Mouse (Mus musculus) left cerebral cortex, adult 11 months (tissue): ENCODE data around the gene Ndufb10.

Experiments used
- DNase-seq: peaks from one replicate; pipeline ENCODE4 v3.0.0; 2022; ENCODE audit warnings: low spot score

Ndufb10 gene

DNA sequence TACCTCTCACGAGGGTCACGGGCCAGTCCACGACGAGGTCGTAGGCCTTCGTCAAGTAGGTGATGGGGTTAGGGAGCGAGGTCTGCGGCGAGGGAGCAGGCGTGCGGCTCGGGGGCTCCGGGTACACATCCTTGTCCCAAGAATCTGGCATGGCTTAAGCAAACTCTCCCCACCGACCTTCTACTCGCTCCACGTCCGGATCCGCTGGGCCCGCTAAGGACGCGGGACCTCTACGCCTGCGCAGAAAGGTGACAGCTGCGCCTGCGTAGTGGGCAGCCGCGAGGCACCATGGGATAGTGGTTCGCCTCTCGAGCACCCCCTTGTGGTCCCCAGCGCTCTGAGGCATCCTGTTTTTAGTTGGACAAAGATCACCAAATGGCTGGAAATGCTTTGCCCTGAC is at the start of gene Ndufb10:
Gene Ndufb10 (minus strand): TSS at position 295 of the 400 bp plus-strand sequence.
- peak; percentile 92 for DNase-seq

DNA sequence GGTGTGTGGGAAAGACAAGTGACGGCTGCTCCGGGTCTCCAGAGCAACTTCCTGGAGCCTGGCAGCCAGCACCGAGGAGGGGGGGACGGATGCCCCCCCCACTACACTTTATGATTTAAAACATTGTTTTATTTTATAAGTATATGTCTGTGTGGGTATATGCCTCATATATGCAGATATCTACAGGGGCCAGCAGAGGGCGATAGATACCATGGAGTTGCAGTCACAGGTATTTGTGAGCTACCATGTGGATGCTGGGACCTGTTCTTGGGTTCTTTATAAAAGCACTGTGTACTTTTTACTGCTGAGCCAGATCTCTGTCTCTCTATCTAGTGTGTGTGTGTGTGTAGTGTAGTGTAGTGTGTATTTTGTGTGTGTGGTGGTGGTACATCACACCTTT is 49.0 kb upstream of the Ndufb10 start:
- DNase-seq: no peak

DNA sequence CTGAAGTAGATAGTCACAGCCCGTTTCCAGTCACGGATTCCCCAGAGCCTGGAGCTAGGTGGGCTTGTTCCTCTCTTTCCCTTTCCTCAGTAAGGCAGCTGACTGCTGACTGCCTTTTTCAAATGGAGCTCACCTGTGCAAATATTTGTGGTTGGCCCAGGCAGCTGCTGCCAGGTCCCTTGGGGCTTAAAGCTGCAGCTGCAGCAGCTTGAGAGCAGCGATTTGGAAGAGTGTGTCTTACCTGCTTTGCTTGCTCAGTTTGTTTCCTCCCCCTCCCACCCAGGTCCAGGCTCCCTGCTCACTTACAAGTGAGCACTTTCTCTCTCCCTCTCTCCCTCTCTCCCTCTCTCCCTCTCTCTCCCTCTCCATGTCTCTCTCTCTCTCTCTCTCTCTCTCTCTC is 44.9 kb upstream of the Ndufb10 start:
- DNase-seq: no peak

DNA sequence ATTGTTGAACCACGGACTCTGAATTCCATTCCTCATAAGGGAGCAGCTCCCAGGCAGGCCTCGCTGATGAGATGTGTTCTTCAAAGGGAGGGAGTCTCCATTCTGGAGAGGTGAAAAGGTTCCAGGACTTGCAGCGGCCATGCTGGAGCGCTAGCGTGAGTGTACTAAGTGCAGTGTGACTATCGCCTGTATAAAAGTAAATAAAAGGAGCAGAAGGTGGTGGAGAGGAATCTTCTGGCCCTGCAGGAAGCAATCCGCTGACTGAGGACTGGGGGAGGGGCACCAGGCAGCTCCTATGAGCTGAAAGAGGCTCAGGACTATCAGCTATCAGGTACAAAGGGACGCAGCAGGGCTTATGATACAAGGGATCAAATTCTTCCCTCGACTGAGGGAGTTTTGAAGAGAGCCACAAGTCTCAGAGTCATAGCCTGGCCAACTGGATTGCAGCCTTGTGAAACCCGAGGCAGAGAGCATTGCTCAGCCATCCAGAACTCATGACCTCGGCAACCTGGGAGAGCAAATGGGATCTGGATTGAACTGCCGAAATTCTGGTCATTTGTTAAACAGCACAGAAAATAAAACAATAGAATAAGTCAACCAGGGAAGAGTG is 42.1 kb upstream of the Ndufb10 start:
- DNase-seq: no peak

DNA sequence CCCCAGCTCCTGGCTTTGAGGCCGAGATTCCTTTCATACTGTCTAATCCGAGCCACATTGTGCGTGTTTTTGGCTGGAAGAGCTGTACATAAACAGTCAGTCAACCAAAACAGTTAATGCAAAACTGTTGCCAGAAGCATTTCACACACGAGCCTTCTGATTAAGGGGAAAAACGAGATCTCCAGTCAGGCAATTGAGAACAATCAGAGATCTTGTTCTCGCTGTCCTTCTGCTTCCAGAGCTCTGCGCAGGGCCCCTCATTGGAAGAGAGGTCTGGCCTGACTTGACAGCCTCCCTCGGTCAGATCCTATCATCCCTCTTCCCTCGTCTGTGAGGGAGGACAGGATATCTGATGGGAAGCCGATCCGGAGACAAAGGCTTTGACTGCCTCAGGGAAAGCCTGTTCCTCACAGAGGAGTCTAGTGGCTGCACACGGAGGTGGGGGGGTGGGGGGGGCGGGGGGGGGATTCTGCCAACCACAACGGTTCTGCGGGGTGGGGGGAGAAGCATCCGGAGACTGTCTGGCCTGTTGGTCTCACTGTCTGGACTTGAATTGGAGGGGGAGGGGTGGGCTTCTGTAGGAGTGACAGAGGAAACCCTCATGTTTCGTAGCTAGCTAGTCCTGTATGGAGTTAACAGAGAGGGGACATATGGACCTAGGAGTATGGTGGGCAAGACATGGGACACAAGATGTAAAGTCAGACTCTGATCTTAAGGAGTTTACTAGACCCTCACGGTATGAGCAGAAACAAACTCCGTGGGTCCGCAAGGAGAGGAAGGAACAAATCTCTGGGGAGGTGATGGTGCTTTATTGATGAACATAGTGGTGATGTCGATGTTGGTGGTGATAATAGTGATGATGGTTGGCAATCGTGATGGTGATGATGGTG is 41.0 kb upstream of the Ndufb10 start:
- DNase-seq: no peak

DNA sequence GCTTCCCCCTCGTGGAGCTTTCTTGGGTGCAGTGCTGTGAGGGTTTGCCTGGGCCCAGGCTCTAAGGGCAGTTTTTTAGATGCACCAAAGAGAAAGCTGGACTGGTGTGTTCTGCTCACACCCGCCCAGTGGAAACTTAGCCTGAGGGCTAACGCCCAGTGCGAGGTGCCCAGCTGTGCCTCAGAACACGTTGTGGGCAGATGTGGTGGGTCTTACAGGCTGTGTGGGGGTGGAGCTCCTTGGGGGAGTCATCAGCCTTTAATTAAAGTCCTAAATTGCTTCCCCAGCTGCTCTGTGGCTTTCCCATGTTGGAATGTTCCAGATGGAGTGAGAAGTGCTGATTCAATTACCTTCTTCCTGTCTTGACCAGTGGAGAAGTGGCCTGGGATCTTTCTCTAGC is 36.8 kb upstream of the Ndufb10 start:
- DNase-seq: no peak

DNA sequence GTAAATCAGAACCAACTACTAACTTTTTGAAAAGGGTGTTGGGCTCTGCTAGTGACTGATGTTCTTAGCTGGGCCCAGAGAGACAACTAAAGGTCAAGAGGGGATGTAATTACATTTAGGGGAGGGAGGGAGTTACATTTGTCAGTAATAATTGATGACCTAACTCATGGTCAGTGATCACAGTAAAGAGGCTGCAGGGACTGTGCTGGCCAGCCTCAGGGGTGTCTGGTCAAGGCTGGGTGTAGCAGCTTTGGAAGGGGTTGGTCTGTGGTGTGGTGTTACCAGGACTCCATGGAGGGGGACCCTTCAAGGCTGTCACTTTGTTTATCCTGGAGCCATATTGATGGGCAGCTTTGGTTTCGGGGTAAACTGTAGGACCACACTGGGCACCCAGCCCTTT is 33.1 kb upstream of the Ndufb10 start:
- DNase-seq: no peak

DNA sequence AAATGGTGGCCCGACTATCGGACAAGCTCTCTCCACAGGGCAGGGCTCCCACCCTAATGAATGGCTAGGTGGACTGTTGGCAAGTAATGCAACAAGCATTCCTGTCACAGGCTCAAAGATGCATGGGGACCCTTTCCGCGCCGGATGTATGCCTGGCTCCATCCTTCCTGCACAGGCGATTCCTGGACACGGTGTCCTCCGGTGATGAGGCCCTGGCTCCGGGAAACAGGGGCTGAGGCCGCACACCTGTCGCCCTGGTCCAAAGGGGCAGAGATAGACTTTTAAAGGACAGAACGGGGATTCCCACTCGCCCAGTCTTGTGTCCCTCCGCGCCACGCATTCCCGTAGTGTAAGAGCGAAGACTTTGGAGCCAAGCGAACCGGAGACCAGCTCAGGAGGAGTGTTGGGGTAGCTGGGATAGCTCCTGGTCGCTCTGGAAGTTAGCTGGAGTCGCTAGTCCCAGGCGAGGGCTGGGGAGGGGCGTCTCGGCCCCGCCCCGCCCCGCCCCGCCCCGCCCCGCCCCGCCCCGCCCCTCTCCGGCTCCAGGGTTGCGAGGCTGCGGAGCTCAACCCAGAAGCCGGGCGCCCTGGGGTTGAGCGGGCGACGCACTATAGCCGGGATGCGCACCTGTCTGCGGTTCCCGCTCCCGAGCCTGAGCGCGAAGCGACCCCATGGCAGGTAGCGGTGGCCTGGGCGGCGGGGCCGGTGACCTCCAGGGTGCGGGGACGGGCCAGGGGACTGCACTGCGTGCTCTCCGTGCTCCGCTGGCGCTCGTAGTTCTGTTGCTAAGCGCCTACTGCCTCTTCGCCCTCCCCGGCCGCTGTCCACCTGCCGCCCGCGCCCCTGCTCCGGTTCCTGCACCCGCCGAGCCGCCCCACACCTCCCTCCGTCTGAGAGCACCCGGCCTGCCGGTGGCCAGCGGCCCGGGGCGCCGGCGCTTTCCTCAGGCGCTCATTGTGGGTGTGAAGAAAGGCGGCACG is 28.4 kb upstream of the Ndufb10 start, which contains the start of gene Hs3st6:
Gene Hs3st6 (plus strand): TSS at position 574 of the 980 bp plus-strand sequence.
- DNase-seq: no peak

DNA sequence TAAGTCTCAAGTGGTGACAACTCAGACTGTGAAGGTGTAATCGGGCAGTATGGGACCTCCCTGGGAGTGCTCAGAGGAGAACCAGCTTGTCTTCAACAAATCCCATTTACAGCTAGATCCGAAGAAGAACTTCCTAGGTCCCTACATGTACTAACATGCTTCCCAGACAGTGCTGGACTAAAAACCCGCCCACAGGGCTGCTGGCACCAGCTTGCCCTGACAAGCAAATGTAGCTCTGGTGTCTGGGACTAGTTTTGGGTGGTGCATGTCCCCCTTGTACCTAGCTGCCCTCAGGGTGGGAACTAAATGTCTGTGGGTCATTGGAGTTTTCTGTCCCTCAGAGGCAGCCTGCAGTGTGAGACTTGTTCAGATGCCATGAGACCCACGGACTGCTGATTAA is 27.2 kb upstream of the Ndufb10 start:
- DNase-seq: no peak

DNA sequence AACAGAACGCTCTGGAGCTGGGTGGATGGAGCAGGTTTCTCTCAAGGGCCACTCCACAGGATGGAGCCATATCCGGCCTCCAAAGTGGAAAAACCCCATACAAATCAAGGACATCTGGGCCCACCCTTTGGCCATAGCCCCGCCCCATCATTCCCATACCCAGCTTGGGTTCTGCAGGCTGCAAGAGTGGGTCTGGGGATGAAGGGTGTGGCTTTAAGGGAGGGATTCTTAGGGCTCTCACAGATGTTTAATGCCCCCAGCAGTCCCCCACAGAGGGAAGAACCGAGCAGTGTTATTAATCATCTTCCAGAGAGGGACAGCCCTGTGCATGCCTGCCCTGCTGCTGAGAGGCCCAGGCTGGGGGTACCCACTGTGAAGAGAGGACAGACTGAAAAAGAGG is 22.7 kb upstream of the Ndufb10 start:
- DNase-seq: no peak

DNA sequence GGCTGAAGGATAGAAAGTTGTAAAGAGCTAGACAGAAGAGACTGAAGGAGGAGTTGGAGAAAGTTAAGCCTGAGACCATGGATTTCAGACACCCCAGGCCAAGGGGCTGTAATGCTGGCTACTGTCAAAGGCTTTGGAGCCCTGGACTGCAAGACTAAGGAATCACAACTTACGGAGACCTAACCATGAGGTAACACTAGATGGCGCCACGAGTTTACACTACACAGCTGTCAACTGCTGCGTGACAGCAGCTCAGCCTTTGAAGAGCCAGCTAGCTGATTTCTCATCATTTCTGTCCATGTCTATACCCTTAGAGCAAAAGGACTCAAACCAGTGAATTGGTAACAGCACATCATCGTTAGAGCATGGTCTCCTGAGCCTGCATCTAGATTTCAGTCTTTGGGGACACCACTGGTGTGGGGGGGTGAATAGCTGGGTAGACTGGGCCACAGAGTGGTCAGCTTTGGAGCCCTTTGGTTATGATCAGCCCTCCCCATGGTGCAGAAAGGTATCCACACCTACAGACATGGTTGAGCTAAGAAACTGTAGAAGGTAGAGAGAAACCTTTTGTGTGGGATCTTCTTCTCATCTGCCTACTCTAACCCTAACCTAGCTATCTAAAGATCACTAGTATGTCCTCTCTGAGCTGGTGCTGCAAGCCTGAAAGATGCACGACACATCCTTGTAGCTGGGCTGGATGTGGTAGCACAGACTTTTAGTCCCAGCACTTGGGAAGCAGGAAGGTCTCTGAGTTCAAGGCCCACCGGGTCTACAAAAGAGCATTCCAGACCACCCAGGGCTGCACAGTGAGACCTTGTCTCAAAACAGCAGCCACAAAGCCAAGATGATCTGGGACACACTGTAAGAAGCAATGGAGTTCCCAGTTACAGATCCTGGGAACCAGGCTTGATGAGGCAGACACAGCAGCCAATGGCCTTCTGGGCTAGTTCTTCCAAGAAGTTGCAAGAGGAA is 21.5 kb upstream of the Ndufb10 start:
- DNase-seq: peak; percentile 78

DNA sequence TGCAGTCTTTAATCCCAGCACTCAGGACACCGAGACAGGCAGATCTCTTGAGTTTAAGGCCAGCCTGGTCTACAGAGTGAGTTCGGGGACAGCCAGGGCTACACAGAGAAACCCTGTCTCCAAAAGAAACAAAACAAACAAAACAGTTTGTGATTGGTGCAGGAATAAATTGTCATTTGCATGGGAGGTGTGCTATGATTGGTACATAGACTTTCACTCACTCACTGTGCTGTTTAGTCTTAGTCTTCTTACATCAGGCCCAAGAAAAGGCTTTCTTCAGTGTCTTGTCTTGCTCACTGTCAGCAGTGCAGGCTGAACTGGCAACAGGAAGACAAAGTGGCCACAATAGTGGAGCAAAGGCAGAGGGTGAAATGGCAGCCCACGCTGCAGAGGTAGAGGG is 20.1 kb upstream of the Ndufb10 start:
- DNase-seq: no peak

DNA sequence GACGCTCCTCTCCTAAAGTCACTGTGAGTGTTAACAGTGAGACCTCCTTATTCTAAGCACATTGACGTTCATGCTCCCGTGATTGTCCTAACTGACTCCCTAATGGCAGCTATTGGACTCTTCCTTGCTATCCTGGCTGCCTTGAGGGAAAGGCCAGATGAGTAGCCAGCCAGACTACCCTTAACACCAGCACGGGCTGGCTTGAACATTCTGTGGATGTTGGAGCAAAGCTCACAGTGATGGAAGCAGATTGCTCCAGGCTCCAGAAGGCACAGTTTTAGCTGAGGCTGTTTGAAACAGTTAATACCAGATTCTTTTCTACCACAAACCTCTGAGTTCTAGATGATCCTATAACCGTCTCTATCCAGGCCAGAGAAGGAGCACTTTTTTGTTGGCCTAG is 19.6 kb upstream of the Ndufb10 start:
- no peak for DNase-seq

DNA sequence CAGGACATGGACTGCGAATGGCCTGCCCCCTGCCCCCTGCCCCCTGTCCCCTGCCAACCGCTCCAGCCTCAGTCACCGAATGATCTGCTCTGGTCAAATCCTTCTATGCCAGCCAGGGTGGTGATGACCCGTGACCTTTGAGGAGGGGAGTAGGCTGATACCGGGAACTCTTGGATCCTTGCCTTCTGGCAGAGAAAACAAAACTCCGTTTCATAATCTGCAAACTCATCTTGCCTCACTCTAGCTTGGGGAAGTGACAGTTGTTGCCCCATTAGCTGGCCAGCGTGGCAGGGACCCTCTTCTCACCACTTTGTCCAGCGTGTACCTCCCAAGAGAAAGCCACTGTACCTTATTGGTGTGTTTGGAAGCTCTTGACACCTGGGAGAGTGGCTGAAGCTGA is 18.0 kb upstream of the Ndufb10 start:
- DNase-seq: no peak

DNA sequence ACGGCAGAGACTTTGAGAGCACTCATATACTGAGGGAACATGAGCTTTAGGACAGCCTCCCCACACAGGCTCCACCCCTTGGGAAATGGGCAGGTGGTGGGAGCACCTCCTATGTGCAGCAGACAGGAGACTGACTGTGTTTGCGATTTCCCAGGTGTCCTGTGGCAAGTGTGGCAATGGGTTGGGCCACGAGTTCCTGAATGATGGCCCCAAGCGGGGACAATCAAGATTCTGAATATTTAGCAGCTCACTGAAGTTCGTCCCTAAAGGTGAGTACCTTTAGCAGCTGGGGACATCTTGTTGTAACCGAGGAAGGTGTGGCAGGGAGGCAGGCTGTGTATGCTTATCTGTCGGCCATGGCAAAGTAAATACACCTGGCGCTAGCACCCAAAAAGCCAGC is 15.6 kb upstream of the Ndufb10 start:
- DNase-seq: no peak

DNA sequence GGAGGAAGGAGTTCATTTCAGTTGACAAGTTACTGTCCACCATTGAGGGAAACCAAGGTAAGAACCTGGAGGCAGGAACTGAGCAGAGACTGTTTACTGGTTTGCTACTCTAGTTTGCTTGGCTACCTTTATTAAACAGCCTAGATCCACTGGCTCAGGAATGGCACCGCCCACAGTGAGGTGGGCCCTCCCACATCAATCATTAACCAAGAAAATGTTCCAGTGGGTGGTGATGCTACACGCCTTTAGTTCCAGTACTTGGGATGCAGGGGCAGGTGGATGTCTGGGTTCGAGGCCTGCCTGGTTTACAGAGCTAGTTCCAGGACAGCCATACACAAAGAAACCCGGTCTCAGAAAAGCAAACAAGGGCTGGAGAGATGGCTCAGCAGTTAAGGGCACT is 14.0 kb upstream of the Ndufb10 start:
- DNase-seq: no peak

DNA sequence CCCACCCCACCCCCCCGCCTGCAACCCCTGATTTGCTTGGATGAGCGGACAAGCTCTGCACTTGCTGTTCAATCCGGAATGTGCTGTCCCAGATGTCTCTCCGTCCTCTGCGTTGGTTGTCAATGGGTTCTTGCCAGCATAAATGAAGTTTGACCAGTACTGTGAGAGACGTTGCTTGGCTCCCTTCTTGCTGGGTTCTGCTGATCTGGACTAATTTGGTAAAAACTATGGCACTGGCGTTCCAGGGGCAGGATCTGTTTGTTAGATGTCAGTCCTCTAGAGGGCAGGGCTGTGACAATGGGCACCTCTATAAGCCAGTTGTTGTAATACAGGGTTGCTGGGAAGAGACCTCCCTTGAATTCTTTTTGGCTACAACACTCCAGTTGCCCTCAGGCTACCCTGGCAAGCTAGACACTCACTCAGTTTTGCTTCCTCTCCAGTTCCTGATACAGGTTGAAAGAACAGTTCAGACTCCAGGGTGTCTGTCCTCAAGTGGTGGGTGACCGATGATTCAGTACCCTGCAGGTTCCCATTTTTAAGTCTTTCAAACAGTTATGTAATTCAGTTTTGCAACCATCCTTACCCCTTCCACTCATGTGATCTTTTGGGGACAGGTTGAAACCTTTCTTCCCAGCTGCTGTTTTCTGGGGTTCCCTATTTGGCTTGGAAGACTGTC is 13.0 kb upstream of the Ndufb10 start:
- DNase-seq: no peak

DNA sequence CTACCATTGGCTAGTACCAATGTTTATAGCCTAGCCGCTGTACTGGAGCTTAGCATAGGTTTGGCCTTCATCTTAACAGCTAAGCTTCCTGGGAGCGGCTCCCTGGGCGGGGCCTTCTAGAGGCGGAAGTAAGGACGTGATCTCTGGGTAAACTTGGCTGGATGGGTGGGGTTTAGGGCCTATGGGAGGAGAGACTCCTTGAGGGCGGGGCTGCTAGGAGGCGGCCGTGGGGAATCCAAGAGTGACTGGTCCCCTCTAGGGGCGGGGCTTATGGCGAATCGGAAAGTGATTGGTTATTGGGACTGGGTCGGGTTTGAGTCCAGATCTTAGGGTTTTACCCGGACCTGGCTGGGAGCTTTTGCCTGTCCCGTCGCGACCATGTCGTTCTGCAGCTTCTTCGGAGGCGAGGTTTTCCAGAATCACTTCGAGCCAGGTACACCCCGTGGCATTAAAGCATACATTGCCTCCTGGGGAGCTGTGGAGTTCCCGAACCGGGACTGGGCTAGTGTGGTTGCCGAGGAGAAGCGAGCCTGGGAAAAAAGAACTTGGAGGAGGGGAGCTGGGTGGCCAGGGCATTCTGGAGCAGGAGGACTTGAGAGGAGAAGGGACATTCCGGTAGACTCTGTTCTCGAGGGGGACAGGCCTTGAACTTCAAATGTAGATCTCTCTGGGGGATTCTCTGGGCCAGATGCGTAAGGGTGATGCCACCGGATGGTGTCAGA is 12.2 kb upstream of the Ndufb10 start, which contains the start of gene Msrb1:
Gene Msrb1 (plus strand): TSS at position 313 of the 722 bp plus-strand sequence.
- peak; percentile 94 for DNase-seq

DNA sequence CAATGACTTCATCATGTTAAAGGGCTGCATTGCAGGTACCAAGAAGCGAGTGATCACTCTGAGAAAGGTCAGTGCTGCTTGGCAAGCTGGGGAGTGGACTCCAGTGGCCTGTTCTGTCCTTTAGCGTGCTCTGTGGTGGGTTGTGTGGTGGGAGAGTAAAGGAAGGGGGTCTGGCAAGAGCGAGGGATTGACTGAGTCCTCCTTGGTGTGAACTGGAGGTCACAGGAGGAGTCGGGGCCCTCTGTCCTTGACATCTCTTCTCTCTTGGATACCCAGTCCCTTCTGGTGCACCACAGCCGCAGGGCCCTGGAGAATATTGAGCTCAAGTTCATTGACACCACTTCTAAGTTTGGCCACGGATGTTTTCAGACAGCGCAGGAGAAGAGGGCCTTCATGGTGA is 11.2 kb upstream of the Ndufb10 start:
- DNase-seq: no peak

DNA sequence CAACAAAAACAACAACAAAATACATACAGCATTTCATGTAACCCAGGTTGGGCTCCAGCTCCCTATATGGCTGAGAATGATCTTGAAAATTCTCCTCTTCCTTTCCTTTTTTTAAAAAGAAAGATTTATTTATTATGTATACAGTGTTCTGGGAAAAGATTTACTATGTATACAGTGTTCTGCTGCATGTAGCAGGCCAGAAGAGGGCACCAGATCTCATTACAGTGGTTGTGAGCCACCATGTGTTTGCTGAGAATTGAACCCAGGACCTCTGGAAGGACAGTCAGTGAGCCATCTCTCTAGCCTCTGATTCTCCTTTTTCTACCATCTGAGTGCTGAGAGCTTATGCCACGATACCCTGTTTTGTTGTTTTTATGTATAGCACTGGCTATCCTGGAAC is 10.2 kb upstream of the Ndufb10 start:
- DNase-seq: no peak
